Mouse (Mus musculus) cortical plate, adult 2 months (tissue): ENCODE results near the gene Krt81.

ENCODE experiments used
- CTCF ChIP-seq: fragments of 200-500 bp; IDR thresholded peaks from 2 replicates; pipeline ENCODE4 v1.5.1; 2011; ENCODE audit warnings: mild to moderate bottlenecking, control low read depth, low read length; ENCODE audit not compliant: insufficient read depth; ENCODE audit errors: extremely low read depth
- POLR2A ChIP-seq: fragments of 200-500 bp; IDR thresholded peaks from 2 replicates; pipeline ENCODE4 v1.6.1; 2011; ENCODE audit warnings: mild to moderate bottlenecking, low read length, control low read depth; ENCODE audit not compliant: insufficient read depth; ENCODE audit errors: extremely low read depth

DNA sequence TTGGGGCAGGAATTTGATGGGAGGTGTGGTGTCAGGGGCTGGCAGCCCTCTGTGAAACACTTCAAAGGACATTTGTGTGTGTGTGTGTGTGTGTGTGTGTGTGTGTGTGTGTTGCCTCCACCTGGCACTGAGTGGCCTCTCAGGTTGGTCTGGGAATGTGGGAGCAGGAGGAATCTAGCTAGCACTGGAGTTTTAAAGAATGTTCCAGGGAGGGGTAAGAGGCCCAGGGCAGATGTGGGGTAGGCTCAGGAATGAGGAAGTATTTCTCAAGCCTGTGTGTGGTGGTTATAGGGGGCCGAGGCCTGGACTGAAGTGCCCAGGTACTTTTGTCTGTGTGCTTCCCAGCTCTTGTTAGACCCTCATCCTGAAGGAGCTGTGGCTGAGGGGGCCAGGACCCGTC lies 52.8 kb downstream of the Krt81 start, which contains the start of gene Krt7:
- TF ChIP-seq POLR2A: no peak
- TF ChIP-seq CTCF: no peak
